Mouse (Mus musculus): ENCODE data around the gene Pdzd2. TPM values are rescaled to one million over a fixed set of nuclear protein-coding genes. Genes with fewer than 3 reads are reported as not detected.
A peak's percentile ranks its signal among the peaks of the same experiment; 100 is the strongest.

The Pdzd2 gene
- polyA plus RNA-seq, 1 experiment from 2014 or later: 19.1 TPM

GRCm38 (mm10) chr15:12577054-12577696 lies 162.5 kb downstream of the Pdzd2 start:
- peak; percentile 73 for TF ChIP-seq CTCF (IDR thresholded peaks at IDR 0.05; ENCODE audit: low read depth)
- Histone ChIP-seq H3K27ac (0 out of 2 replicates have a peak overlapping the region, but pooled peaks have one; percentile 11), H3K4me1 (replicated peaks; ENCODE audit: insufficient read depth, low read length) (peaks cover 9% of the 10 kb centered on the region; the same call in 1 of the 2 replicates), H3K9ac (ENCODE audit: low read depth, low read length) (no peak overlapping the region), H3K4me3 (replicated peaks; ENCODE audit: low read depth, low read length) (no peak overlapping the region), H3K36me3 (ENCODE audit: insufficient read depth, low read length) (no peaks in the 10 kb centered on the region), H3K4me2 (ENCODE audit: low read length) (peak overlapping the region; percentile 36), H3K27me3 (ENCODE audit: insufficient read depth, low read length) (no peaks in the 10 kb centered on the region), H3K9me3 (replicated peaks; ENCODE audit: low read length) (no peaks in the 10 kb centered on the region)
- 18% methylated on average over 11 of the region's 11 CpGs for WGBS
- ATAC-seq (replicated peaks; ENCODE audit: low FRiP score, low read depth): peak; percentile 51; the same call in 1 of the 2 replicates
- DNase-seq (ENCODE audit: low spot score): peak; percentile 84

DNA sequence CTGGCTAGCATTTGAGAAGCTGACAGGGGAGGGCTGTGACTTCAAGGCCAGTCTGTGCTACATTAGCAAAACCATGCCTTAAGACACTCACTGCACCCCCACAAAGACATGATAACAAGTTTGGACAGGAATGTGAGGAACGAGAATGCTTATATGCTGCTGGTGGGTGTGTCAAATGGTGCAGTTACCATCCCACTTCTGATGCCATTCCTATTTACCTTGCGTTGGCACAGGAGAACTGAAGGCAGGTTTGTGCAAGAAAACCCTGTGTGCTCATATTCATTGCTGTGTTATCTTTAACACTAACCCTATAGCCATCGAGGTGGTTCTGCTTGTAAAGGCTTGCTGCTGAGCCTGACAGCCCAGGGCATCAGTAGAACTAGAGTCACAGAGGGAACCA lies 166.1 kb downstream of the Pdzd2 start:
- no peak for ATAC-seq (replicated peaks; ENCODE audit: low FRiP score, low read depth)
- H3K4me2 ChIP-seq (ENCODE audit: low read length): no peak overlapping the region
- H3K4me1 ChIP-seq (replicated peaks; ENCODE audit: insufficient read depth, low read length): peaks cover 9% of the 10 kb centered on the region; the same call in 1 of the 2 replicates
- TF ChIP-seq CTCF (IDR thresholded peaks at IDR 0.05; ENCODE audit: low read depth): no peak
- H3K9ac ChIP-seq (ENCODE audit: low read depth, low read length): no peak overlapping the region
- WGBS: 76% methylated on average over 3 of the region's 3 CpGs
- no peak overlapping the region for H3K27ac ChIP-seq
- H3K9me3 ChIP-seq (replicated peaks; ENCODE audit: low read length): no peaks in the 10 kb centered on the region
- H3K4me3 ChIP-seq (replicated peaks; ENCODE audit: low read depth, low read length): no peak overlapping the region
- H3K36me3 ChIP-seq (ENCODE audit: insufficient read depth, low read length): no peaks in the 10 kb centered on the region
- DNase-seq (ENCODE audit: low spot score): no peak
- H3K27me3 ChIP-seq (ENCODE audit: insufficient read depth, low read length): no peaks in the 10 kb centered on the region

- no peaks in the 10 kb centered on the region for H3K4me1 ChIP-seq (replicated peaks; ENCODE audit: insufficient read depth, low read length)
- DNase-seq (ENCODE audit: low spot score) (peak; percentile 86), ATAC-seq (replicated peaks; ENCODE audit: low FRiP score, low read depth) (peak; percentile 92)
- H3K9ac ChIP-seq (ENCODE audit: low read depth, low read length): no peak overlapping the region
- no peak overlapping the region for H3K4me2 ChIP-seq (ENCODE audit: low read length)
- H3K4me3 ChIP-seq (replicated peaks; ENCODE audit: low read depth, low read length): no peak overlapping the region
- H3K36me3 ChIP-seq (ENCODE audit: insufficient read depth, low read length): no peaks in the 10 kb centered on the region
- 31% methylated on average over 4 of the region's 4 CpGs for WGBS
- no peak for TF ChIP-seq CTCF (IDR thresholded peaks at IDR 0.05; ENCODE audit: low read depth)
- H3K9me3 ChIP-seq (replicated peaks; ENCODE audit: low read length): no peaks in the 10 kb centered on the region
- H3K27ac ChIP-seq: no peak overlapping the region
- H3K27me3 ChIP-seq (ENCODE audit: insufficient read depth, low read length): no peaks in the 10 kb centered on the region
Observed at GRCm38 (mm10) chr15:12571168-12571567, 168.6 kb downstream of the Pdzd2 start.

- TF ChIP-seq CTCF (IDR thresholded peaks at IDR 0.05; ENCODE audit: low read depth): no peak
- Histone ChIP-seq H3K4me1 (replicated peaks; ENCODE audit: insufficient read depth, low read length) (no peaks in the 10 kb centered on the region), H3K27ac (no peak overlapping the region), H3K27me3 (ENCODE audit: insufficient read depth, low read length) (no peaks in the 10 kb centered on the region), H3K36me3 (ENCODE audit: insufficient read depth, low read length) (no peaks in the 10 kb centered on the region), H3K9me3 (replicated peaks; ENCODE audit: low read length) (no peaks in the 10 kb centered on the region), H3K4me3 (replicated peaks; ENCODE audit: low read depth, low read length) (no peak overlapping the region), H3K4me2 (ENCODE audit: low read length) (no peak overlapping the region), H3K9ac (ENCODE audit: low read depth, low read length) (no peak overlapping the region)
- no peak for DNase-seq (ENCODE audit: low spot score)
- ATAC-seq (replicated peaks; ENCODE audit: low FRiP score, low read depth): no peak
- 73% methylated on average over 11 of the region's 11 CpGs for WGBS
Observed at GRCm38 (mm10) chr15:12566637-12567440, 172.9 kb downstream of the Pdzd2 start.

DNA sequence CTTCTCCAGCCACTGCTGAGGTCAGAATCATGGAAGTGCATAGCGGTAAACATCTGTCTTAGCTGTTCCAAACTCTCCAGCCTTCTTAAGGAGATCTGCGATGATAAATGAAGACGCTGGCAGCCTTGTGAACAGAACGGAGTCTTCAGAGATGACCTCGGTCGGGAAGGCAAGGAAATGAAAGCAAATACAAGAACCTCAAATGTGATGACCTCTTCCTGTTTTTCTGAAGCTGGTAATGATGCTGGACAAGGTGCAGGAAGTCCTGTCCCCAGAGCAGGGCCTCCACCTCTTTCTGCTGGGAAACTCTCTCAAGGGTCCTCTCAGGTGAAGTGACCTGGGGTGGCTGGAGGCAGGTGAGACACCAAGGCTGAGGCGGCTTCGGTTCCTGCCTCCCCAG lies 174.4 kb downstream of the Pdzd2 start:
- Histone ChIP-seq H3K27me3 (ENCODE audit: insufficient read depth, low read length) (no peaks in the 10 kb centered on the region), H3K4me3 (replicated peaks; ENCODE audit: low read depth, low read length) (no peak overlapping the region), H3K9me3 (replicated peaks; ENCODE audit: low read length) (no peaks in the 10 kb centered on the region), H3K9ac (ENCODE audit: low read depth, low read length) (no peak overlapping the region), H3K36me3 (ENCODE audit: insufficient read depth, low read length) (no peaks in the 10 kb centered on the region), H3K27ac (no peak overlapping the region), H3K4me2 (ENCODE audit: low read length) (no peak overlapping the region), H3K4me1 (replicated peaks; ENCODE audit: insufficient read depth, low read length) (peaks cover 3% of the 10 kb centered on the region)
- 41% methylated on average over 8 of the region's 8 CpGs for WGBS
- no peak for DNase-seq (ENCODE audit: low spot score)
- ATAC-seq (replicated peaks; ENCODE audit: low FRiP score, low read depth): no peak
- TF ChIP-seq CTCF (IDR thresholded peaks at IDR 0.05; ENCODE audit: low read depth): no peak

DNA sequence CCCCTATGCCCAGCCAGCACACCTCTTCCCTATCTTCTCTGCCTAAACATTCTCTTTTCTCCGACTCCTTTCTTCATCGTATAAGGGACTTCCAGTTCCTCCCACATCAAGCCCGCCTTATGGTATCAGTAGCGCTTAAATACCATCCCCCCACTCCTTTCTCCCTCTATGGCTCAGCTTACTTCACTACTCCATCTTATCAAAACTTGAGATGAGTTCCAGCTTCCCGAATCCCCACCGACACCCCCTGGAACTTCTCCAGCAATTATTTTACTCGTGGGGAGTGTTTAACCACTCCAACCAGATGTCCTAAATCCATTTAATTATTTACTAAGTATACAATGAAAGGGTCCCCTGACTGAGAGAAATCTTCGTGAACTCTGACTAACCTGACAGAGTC lies 179.2 kb downstream of the Pdzd2 start:
- Histone ChIP-seq H3K4me2 (ENCODE audit: low read length) (0 out of 2 replicates have a peak overlapping the region, but pooled peaks have one; percentile 25), H3K9ac (ENCODE audit: low read depth, low read length) (no peak overlapping the region), H3K36me3 (ENCODE audit: insufficient read depth, low read length) (no peaks in the 10 kb centered on the region), H3K4me1 (replicated peaks; ENCODE audit: insufficient read depth, low read length) (peaks cover 8% of the 10 kb centered on the region), H3K9me3 (replicated peaks; ENCODE audit: low read length) (no peaks in the 10 kb centered on the region), H3K27ac (no peak overlapping the region), H3K4me3 (replicated peaks; ENCODE audit: low read depth, low read length) (no peak overlapping the region), H3K27me3 (ENCODE audit: insufficient read depth, low read length) (no peaks in the 10 kb centered on the region)
- TF ChIP-seq CTCF (IDR thresholded peaks at IDR 0.05; ENCODE audit: low read depth): no peak
- no peak for ATAC-seq (replicated peaks; ENCODE audit: low FRiP score, low read depth)
- DNase-seq (ENCODE audit: low spot score): peak; percentile 67
- WGBS: 21% methylated on average over 8 of the region's 8 CpGs
